Mouse (Mus musculus): ENCODE data around the gene Hbq1a. TPM values are rescaled to one million over a fixed set of nuclear protein-coding genes. Genes with fewer than 3 reads are reported as not detected.

The Hbq1a gene
- polyA plus RNA-seq, 1 experiment from 2014 or later = 1.5 TPM

- Histone ChIP-seq H3K36me3 (no peaks in the 10 kb centered on the region), H3K9ac (replicated peaks) (no peak overlapping the region), H3K9me3 (replicated peaks) (no peaks in the 10 kb centered on the region), H3K27ac (replicated peaks) (no peak overlapping the region), H3K4me1 (peaks cover 8% of the 10 kb centered on the region; the same call in 1 of the 2 replicates), H3K27me3 (replicated peaks) (peaks cover 9% of the 10 kb centered on the region; the same call in 1 of the 2 replicates), H3K4me2 (no peak overlapping the region), H3K4me3 (replicated peaks) (no peak overlapping the region)
- ATAC-seq (ENCODE audit: low FRiP score) = no peak
- WGBS = 89% methylated on average over 1 of the region's 1 CpGs
Measured at GRCm38 (mm10) chr11:32303455-32303854, 3.6 kb downstream of the Hbq1a start.

DNA sequence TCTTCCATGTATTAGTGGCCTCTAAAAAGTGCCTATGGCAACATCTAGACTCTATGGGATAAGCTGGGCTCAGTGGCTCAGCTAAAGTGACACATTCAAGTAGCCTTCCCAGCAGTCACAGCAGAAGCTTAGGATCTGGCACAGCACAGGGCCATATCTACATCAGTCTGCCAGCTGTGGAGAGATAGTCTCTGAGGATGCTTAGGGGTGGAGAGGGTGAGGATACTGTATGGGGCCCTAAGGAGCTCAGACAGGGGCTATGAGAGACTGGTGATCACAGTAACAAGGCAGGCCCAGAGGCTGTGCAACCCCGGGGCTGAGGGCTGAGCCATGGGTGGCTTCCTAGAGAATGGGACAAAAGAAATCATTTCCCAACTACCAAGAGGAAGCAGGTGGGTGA, 7.1 kb downstream of the Hbq1a start:
- no peak overlapping the region for H3K9ac ChIP-seq (replicated peaks)
- no peak overlapping the region for H3K27ac ChIP-seq (replicated peaks)
- WGBS = 65% methylated on average over 1 of the region's 1 CpGs
- ATAC-seq (ENCODE audit: low FRiP score) = no peak
- H3K4me1 ChIP-seq = peaks cover 8% of the 10 kb centered on the region; the same call in 1 of the 2 replicates
- no peak overlapping the region for H3K4me3 ChIP-seq (replicated peaks)
- no peak overlapping the region for H3K4me2 ChIP-seq
- H3K27me3 ChIP-seq (replicated peaks) = no peaks in the 10 kb centered on the region
- H3K9me3 ChIP-seq (replicated peaks) = no peaks in the 10 kb centered on the region
- no peaks in the 10 kb centered on the region for H3K36me3 ChIP-seq

DNA sequence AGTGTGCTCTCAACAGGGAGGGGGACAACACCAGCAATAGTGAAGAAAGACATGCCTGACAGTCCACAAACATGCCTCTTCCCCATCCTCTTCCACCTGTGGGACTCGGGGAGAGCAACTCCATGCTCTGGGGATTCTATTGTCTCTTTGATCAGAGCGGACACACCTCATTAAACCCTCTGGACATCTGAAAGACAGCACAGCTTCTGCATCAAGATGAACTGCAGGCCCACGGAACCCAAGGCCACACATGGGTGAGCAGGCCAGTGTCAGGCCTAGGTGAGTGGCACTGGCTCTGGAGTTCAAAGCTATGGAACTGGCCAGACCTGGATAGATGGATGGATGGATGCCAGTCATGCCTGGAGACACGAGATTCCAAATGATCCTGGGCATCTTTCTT, 9.6 kb downstream of the Hbq1a start:
- no peaks in the 10 kb centered on the region for H3K27me3 ChIP-seq (replicated peaks)
- no peaks in the 10 kb centered on the region for H3K4me1 ChIP-seq
- H3K36me3 ChIP-seq = no peaks in the 10 kb centered on the region
- no peak overlapping the region for H3K27ac ChIP-seq (replicated peaks)
- no peak overlapping the region for H3K4me3 ChIP-seq (replicated peaks)
- no peak overlapping the region for H3K4me2 ChIP-seq
- no peaks in the 10 kb centered on the region for H3K9me3 ChIP-seq (replicated peaks)
- ATAC-seq (ENCODE audit: low FRiP score) = no peak
- WGBS = 41% methylated on average over 4 of the region's 4 CpGs
- no peak overlapping the region for H3K9ac ChIP-seq (replicated peaks)

GRCm38 (mm10) chr11:32309928-32310327, 10.1 kb downstream of the Hbq1a start:
- Histone ChIP-seq H3K36me3 (no peaks in the 10 kb centered on the region), H3K4me3 (replicated peaks) (no peak overlapping the region), H3K9me3 (replicated peaks) (no peaks in the 10 kb centered on the region), H3K4me1 (no peaks in the 10 kb centered on the region), H3K27me3 (replicated peaks) (no peaks in the 10 kb centered on the region), H3K27ac (replicated peaks) (no peak overlapping the region), H3K9ac (replicated peaks) (no peak overlapping the region), H3K4me2 (no peak overlapping the region)
- 86% methylated on average over 3 of the region's 3 CpGs for WGBS
- no peak for ATAC-seq (ENCODE audit: low FRiP score)

- no peak for ATAC-seq (ENCODE audit: low FRiP score)
- no peak overlapping the region for H3K27ac ChIP-seq (replicated peaks)
- H3K4me2 ChIP-seq = no peak overlapping the region
- no peaks in the 10 kb centered on the region for H3K4me1 ChIP-seq
- H3K4me3 ChIP-seq (replicated peaks) = no peak overlapping the region
- H3K27me3 ChIP-seq (replicated peaks) = no peaks in the 10 kb centered on the region
- no peaks in the 10 kb centered on the region for H3K36me3 ChIP-seq
- no peak overlapping the region for H3K9ac ChIP-seq (replicated peaks)
- whole genome bisulfite sequencing = 93% methylated on average over 3 of the region's 3 CpGs
- H3K9me3 ChIP-seq (replicated peaks) = no peaks in the 10 kb centered on the region
Measured at GRCm38 (mm10) chr11:32316009-32316408, 16.1 kb downstream of the Hbq1a start.

- 70% methylated on average over 11 of the region's 11 CpGs for WGBS
- H3K36me3 ChIP-seq = no peaks in the 10 kb centered on the region
- no peak for ATAC-seq (ENCODE audit: low FRiP score)
- H3K27ac ChIP-seq (replicated peaks) = no peak overlapping the region
- 0 out of 2 replicates have a peak, but pooled peaks cover 3% of the 10 kb centered on the region for H3K4me1 ChIP-seq
- no peaks in the 10 kb centered on the region for H3K9me3 ChIP-seq (replicated peaks)
- no peaks in the 10 kb centered on the region for H3K27me3 ChIP-seq (replicated peaks)
- H3K4me3 ChIP-seq (replicated peaks) = no peak overlapping the region
- H3K9ac ChIP-seq (replicated peaks) = no peak overlapping the region
- no peak overlapping the region for H3K4me2 ChIP-seq
Measured at GRCm38 (mm10) chr11:32320507-32321195, 20.8 kb downstream of the Hbq1a start.

DNA sequence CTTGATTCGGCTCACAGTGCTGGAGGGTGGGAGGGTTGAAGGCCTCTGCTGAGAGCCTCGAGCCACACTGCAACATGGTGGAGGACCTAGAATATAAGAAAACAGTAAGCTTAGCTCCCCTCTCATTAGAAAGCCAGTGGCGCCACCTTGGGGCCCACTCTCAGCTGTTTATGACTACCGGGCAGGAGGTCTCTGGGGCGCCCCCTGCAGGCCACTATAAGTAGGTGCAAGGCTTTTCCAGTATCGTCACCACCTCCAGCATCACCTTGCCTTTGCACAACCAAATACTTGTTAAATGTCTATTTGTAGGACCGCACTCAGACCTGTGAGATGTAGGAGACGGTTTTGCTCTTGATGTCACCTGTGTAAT, 21.3 kb downstream of the Hbq1a start:
- no peak overlapping the region for H3K27ac ChIP-seq (replicated peaks)
- ATAC-seq (ENCODE audit: low FRiP score) = no peak
- no peaks in the 10 kb centered on the region for H3K27me3 ChIP-seq (replicated peaks)
- H3K9me3 ChIP-seq (replicated peaks) = no peaks in the 10 kb centered on the region
- H3K9ac ChIP-seq (replicated peaks) = no peak overlapping the region
- 0 out of 2 replicates have a peak, but pooled peaks cover 3% of the 10 kb centered on the region for H3K4me1 ChIP-seq
- no peaks in the 10 kb centered on the region for H3K36me3 ChIP-seq
- 45% methylated on average over 8 of the region's 8 CpGs for WGBS
- no peak overlapping the region for H3K4me2 ChIP-seq
- H3K4me3 ChIP-seq (replicated peaks) = no peak overlapping the region

GRCm38 (mm10) chr11:32324609-32325008, 24.7 kb downstream of the Hbq1a start:
- Histone ChIP-seq H3K9me3 (replicated peaks) (no peaks in the 10 kb centered on the region), H3K27ac (replicated peaks) (no peak overlapping the region), H3K4me2 (peak overlapping the region; percentile 45), H3K4me3 (replicated peaks) (no peak overlapping the region), H3K4me1 (0 out of 2 replicates have a peak, but pooled peaks cover 3% of the 10 kb centered on the region), H3K9ac (replicated peaks) (no peak overlapping the region), H3K27me3 (replicated peaks) (no peaks in the 10 kb centered on the region), H3K36me3 (no peaks in the 10 kb centered on the region)
- ATAC-seq (ENCODE audit: low FRiP score) = peak; percentile 83
- 13% methylated on average over 15 of the region's 15 CpGs for WGBS

- Histone ChIP-seq H3K9ac (replicated peaks) (no peak overlapping the region), H3K4me3 (replicated peaks) (no peak overlapping the region), H3K27me3 (replicated peaks) (no peaks in the 10 kb centered on the region), H3K4me2 (0 out of 2 replicates have a peak overlapping the region, but pooled peaks have one; percentile 13), H3K4me1 (peaks cover 14% of the 10 kb centered on the region), H3K36me3 (no peaks in the 10 kb centered on the region), H3K9me3 (replicated peaks) (no peaks in the 10 kb centered on the region), H3K27ac (replicated peaks) (no peak overlapping the region)
- WGBS = 34% methylated on average over 6 of the region's 6 CpGs
- no peak for ATAC-seq (ENCODE audit: low FRiP score)
Measured at GRCm38 (mm10) chr11:32331075-32331474, 31.2 kb downstream of the Hbq1a start.

DNA sequence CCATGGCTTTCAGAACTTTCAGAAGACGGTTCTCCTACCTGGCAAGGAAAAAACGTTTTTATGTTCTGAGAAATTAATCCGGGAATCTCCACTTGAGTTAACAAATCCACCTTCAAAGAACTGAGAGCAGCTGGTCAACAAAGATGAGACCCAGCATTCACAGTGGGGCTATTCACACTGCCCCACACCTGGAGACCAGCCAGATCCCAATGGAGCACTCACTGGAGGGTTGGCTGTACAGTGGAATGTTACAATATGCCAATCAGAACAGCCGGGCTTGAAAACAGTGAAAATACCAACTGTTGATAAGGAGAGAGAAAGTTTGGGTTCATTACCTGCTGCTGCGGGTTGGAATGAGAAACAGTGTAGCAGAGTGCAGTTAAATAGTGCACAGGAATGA, 32.0 kb downstream of the Hbq1a start:
- H3K9ac ChIP-seq (replicated peaks) = no peak overlapping the region
- no peaks in the 10 kb centered on the region for H3K36me3 ChIP-seq
- no peaks in the 10 kb centered on the region for H3K9me3 ChIP-seq (replicated peaks)
- H3K4me1 ChIP-seq = peaks cover 14% of the 10 kb centered on the region
- WGBS = 60% methylated on average over 5 of the region's 5 CpGs
- H3K27ac ChIP-seq (replicated peaks) = no peak overlapping the region
- no peaks in the 10 kb centered on the region for H3K27me3 ChIP-seq (replicated peaks)
- H3K4me3 ChIP-seq (replicated peaks) = no peak overlapping the region
- ATAC-seq (ENCODE audit: low FRiP score) = no peak
- no peak overlapping the region for H3K4me2 ChIP-seq

- no peak overlapping the region for H3K9ac ChIP-seq (replicated peaks)
- peaks cover 14% of the 10 kb centered on the region for H3K4me1 ChIP-seq
- no peaks in the 10 kb centered on the region for H3K27me3 ChIP-seq (replicated peaks)
- WGBS = 63% methylated on average over 2 of the region's 2 CpGs
- no peaks in the 10 kb centered on the region for H3K36me3 ChIP-seq
- no peak overlapping the region for H3K4me2 ChIP-seq
- no peak for ATAC-seq (ENCODE audit: low FRiP score)
- H3K27ac ChIP-seq (replicated peaks) = no peak overlapping the region
- no peaks in the 10 kb centered on the region for H3K9me3 ChIP-seq (replicated peaks)
- no peak overlapping the region for H3K4me3 ChIP-seq (replicated peaks)
Measured at GRCm38 (mm10) chr11:32333235-32333634, 33.4 kb downstream of the Hbq1a start.

DNA sequence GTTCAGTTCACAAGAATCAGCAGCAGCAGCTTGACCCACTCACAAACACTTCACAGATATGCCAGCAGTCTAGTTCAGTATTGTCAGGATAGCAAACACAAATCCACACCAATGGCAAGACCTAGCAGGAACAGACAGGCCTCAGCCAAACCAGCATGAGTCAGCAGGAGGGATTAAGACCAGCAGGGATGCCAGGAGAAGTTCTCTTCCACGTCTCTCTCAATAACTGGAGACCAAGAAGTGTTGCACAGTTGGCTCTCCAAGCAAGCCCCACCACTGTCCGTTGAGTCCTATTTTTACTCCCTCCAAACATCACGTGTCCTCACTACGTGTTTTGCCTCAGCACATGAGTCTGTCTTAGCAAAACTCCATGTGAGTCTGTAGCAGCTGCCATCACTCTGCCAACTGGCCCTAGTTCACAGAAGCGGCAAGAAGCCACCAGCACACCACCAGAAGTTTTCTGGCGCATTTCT, 36.6 kb downstream of the Hbq1a start:
- no peak overlapping the region for H3K4me3 ChIP-seq (replicated peaks)
- H3K4me1 ChIP-seq = 0 out of 2 replicates have a peak, but pooled peaks cover 3% of the 10 kb centered on the region
- H3K9ac ChIP-seq (replicated peaks) = no peak overlapping the region
- no peaks in the 10 kb centered on the region for H3K9me3 ChIP-seq (replicated peaks)
- no peak overlapping the region for H3K4me2 ChIP-seq
- no peak overlapping the region for H3K27ac ChIP-seq (replicated peaks)
- WGBS = 86% methylated on average over 6 of the region's 6 CpGs
- no peaks in the 10 kb centered on the region for H3K36me3 ChIP-seq
- ATAC-seq (ENCODE audit: low FRiP score) = no peak
- no peaks in the 10 kb centered on the region for H3K27me3 ChIP-seq (replicated peaks)
